Mouse (Mus musculus): ENCODE measurements around the gene Sumf1. TPM values are rescaled to one million over a fixed set of nuclear protein-coding genes. Genes with fewer than 3 reads are reported as not detected.

Gene Sumf1
- polyA plus RNA-seq, 2 experiments from 2014 or later = 4.2 to 4.3 TPM

DNA sequence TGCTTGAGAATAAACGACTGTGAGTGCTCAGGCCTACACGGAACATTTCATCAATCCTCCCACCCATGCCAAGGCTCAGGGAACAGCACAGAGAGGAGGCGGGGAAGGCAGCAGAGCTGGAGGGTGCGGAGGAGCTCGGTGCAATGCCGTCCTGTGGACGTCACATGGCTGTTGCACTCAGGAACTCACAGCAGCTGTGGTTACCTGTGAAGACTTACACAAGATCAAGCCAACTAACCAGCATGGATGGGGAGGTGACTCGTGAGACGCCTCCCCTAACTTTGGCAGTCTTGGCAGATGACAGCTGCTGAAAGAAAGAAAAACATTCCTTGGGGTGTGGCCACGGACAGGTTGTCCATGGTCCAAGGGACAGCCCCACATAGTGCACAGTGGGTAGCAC is 110.8 kb downstream of the Sumf1 start:
- no peak for ATAC-seq

DNA sequence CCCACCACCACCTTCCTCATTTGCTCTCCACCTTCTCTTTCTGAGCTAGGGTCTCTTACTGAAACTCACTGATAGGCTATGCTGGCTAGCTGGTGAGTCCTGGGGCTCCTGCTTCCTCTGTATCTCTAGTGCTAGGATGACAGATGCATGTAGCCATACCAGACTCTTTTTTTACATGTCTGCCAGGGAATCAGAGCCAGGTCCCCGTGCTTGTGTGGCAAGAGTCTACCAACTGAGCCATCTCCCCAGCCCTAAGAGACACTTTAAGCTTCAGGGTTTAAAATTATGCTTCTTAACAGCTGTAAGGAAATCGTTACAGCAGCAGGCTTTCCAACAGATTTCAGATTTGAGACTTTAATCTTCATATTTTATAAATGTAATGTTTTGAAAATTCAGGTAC is 111.5 kb downstream of the Sumf1 start:
- no peak for ATAC-seq

DNA sequence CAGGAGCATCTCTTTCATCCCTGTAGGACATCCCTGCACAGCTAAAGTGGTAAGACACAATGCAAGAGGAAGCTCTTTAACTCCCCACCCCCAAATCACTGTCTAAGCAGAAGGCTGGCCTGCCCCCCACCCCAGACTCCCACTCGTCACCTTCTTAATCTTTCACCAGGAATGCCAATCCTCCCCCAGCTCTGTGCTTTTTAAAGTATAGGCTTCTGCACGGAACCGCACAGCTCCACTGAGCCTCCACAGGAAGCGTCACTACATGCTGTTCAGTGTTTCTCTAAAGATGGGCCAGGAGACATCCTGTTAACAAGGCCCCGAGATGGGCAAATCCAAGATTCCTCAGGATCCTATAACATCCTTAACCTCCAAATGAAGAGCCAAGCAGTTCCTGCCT is 112.3 kb downstream of the Sumf1 start:
- ATAC-seq = no peak

DNA sequence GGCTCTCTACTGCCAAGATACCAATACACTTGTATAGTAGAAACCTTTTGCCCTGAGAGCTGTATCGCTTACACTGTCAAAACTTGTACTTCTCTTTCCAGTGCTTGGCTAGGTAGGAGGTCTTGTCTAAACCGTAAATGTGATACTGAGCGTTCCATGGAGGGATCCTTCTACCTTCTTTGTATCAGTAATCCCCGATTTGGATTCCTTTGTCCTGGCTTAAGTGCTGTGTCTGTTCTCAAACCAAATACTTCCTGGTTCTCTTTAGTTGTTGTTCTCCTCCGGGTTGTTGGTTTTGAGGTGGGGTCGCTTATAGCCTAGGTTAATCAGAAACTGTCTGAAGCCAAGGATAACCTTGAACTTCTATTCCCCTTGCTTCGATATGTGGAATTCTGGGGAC is 114.4 kb downstream of the Sumf1 start:
- ATAC-seq = no peak

DNA sequence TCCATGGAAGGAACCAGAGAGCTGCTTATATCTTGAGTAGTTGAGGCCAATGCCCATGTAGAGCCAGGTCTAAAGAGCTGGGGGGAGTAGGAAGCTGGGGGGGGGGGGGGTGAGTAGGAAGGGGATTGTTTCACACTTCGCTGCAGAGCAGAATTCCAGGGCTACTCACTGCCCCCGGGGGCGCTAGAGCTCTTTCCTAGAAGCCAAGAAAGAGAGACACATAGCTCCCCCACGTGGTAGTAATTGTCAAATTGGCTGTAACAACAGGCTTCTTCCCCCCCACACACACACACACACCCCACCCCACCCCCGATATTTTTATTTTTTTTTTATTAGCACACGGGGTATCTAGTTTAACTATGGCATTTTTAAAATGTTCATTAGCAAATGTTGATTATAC is 119.8 kb downstream of the Sumf1 start:
- peak; percentile 4 for ATAC-seq

DNA sequence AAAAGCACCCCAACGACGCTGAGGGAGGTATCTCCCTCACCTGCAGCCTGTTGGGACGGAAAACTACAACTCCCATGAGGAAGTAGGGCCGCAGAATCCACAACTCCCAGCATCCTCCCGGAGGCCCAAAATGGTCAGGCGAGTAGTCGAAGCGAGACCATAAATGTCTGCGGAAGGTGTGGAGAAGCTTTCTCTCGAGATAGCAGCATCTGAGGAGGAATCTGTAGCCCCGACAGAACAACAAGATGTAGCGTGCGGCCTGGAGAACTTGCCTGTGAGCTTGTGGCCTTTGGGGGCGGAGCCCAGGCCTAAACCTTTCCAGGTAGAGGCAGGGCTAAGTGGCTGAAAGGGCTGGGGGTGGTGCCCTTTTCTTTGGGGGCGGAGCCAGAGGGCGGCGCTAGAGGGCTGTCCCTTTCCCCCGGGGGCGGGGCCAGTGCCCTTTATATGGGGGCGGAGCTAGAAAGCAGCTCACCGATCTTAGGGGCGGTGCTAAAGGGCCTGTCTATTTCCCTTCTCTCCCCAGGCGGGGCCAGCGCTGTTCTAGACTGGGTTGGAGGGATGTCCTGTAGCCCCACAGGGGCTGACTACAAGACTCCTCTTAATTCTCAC is 120.4 kb downstream of the Sumf1 start, which contains the start of gene Setmar:
Setmar (plus strand) TSS at position 128 of the 609 bp plus-strand sequence.
- peak; percentile 95 for ATAC-seq

DNA sequence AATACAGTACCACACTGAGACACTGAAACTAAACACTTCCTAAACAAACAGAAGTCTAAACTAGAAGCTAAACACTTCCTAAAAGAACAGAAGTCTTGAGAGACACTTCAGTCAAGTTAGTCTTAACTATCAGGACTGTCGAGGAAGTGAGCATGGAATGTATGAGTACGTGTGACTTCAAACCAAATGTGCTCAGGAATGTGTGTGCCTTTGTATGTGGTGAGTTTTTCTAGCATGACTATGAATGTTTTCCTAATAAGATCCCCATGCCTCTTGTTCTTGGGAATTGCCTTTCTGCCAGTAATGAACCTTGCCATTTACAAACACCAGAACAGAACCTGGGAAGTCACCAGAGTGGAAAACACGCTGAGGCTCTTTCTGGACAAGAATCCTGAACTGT is 124.3 kb downstream of the Sumf1 start:
- no peak for ATAC-seq

DNA sequence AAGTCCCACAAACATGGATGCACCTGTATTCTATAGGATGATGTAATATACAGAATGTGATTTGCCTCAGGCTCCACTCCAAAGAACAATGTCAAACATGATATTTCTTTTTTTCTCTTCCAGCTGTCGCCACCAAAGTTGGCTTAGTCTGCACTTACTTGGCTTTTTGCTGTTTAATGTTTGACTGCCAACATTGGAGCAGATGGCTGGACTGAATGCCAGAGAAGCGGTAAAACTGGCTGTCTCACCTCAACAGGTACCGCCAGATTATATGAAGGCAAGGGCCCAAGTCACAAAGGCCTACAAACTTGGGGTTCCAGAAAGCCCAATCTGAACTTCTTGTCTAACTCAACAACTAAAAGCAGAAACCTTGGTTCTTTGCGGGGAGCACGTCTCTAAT is 127.3 kb downstream of the Sumf1 start:
- ATAC-seq = no peak

DNA sequence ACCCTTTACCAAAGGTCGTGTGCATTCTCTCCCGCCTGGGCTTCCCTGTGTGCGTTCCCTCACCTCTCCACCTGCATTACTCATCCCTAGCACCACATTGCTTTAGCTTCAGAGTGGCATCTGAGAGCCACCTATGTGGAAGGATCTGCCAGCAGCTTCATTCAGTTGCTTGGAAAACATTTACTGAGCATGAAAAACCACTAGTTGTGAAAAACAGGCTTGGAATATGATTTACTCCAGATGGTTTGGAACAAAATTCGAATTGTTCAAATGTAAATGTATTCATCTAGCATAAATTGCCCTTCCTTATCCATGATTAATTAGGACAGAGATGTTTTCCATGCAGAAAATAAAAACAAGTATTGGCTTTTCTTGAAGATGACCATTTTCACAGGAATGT is 128.0 kb downstream of the Sumf1 start:
- ATAC-seq = no peak

Other genes with a start within 250 kb of the Sumf1 start
- gene Setmar, start 120.5 kb downstream of the Sumf1 start, polyA plus RNA-seq (2017; shearing (Covaris generic)) = 1 to 10 TPM; 2.9 to 3.0 TPM
- gene Itpr1, start 27.5 kb upstream of the Sumf1 start, polyA plus RNA-seq (2017; shearing (Covaris generic)) = 10 to 100 TPM; 15.1 to 24.4 TPM

All from CD4-positive, CD25-positive, alpha-beta regulatory T cell, adult 4 months (primary cell).